Comparison of ENCODE assay signal across 8 mouse cellular contexts in genomic region chr9:50697706-50698041, GRCm38 (mm10). TPM values are rescaled to one million over a fixed set of nuclear protein-coding genes. Genes with fewer than 3 reads are reported as not detected.
DNase-seq lines count a peak whose midpoint lies in the region; ATAC-seq and TF ChIP-seq lines count a peak whose summit lies in the region.

No protein-coding gene starts in this region.

- 0 out of 2 replicates have a peak overlapping the region, but pooled peaks have one; percentile 33 for H3K27ac ChIP-seq in forebrain, embryonic 13.5 days
- no peak overlapping the region for H3K27ac ChIP-seq in heart, embryonic 16.5 days (ENCODE audit: low read length)
- no peak overlapping the region for H3K27ac ChIP-seq in liver, embryonic 11.5 days (ENCODE audit: low read depth, low read length)
- no peak overlapping the region for H3K27ac ChIP-seq in thymus, adult 2 months (ENCODE audit: control insufficient read depth, insufficient read depth, low read length)

- peak overlapping the region; percentile 58 for H3K9ac ChIP-seq in forebrain, embryonic 13.5 days
- H3K9ac ChIP-seq in heart, embryonic 16.5 days (ENCODE audit: low read length) = 0 out of 2 replicates have a peak overlapping the region, but pooled peaks have one; percentile 42
- H3K9ac ChIP-seq in liver, embryonic 11.5 days (ENCODE audit: low read depth, low read length) = no peak overlapping the region

- DNase-seq in c-Kit-positive CD71-positive TER-119-negative erythroid progenitor cells, embryonic 14.5 days (ENCODE audit: low read depth) = peak; percentile 22
- peak; percentile 84 for DNase-seq in kidney, postnatal 14 days
- DNase-seq in liver, embryonic 11.5 days (ENCODE audit: low spot score) = peak; percentile 38
- DNase-seq in naive thymus-derived CD4-positive, alpha-beta T cell, adult 2 months (ENCODE audit: low read depth) = peak; percentile 31
- peak; percentile 26 for DNase-seq in thymus, adult 2 months

- H3K4me1 ChIP-seq in forebrain, embryonic 13.5 days = peaks cover 35% of the 10 kb centered on the region
- peaks cover 18% of the 10 kb centered on the region for H3K4me1 ChIP-seq in heart, embryonic 16.5 days (ENCODE audit: control insufficient read depth, insufficient read depth, low read length)
- H3K4me1 ChIP-seq in liver, embryonic 11.5 days (replicated peaks; ENCODE audit: control insufficient read depth, insufficient read depth, low read length) = peaks cover 19% of the 10 kb centered on the region
- H3K4me1 ChIP-seq in thymus, adult 2 months (replicated peaks; ENCODE audit: control insufficient read depth, insufficient read depth, low read length) = peaks cover 9% of the 10 kb centered on the region

- under 1% methylated on average over 12 of the region's 12 CpGs for WGBS in forebrain, embryonic 13.5 days
- WGBS in heart, embryonic 16.5 days = under 1% methylated on average over 12 of the region's 12 CpGs
- WGBS in liver, embryonic 11.5 days = 5% methylated on average over 12 of the region's 12 CpGs
- WGBS in thymus, adult 2 months = 3% methylated on average over 12 of the region's 12 CpGs

- peak; percentile 69 for ATAC-seq in CD4-positive, CD25-positive, alpha-beta regulatory T cell, adult 4 months
- ATAC-seq in forebrain, embryonic 13.5 days = peak; percentile 88
- peak; percentile 61 for ATAC-seq in heart, embryonic 16.5 days (replicated peaks; ENCODE audit: extremely low read depth, insufficient read depth, low FRiP score)
- no peak for ATAC-seq in liver, embryonic 11.5 days (replicated peaks; ENCODE audit: low FRiP score)

- H3K4me3 ChIP-seq in forebrain, embryonic 13.5 days = peak overlapping the region; percentile 60
- H3K4me3 ChIP-seq in heart, embryonic 16.5 days (ENCODE audit: low read length) = peak overlapping the region; percentile 45
- peak overlapping the region; percentile 21; the same call in 1 of the 2 replicates for H3K4me3 ChIP-seq in liver, embryonic 11.5 days (ENCODE audit: low read depth, low read length)
- H3K4me3 ChIP-seq in thymus, adult 2 months (ENCODE audit: control insufficient read depth, insufficient read depth, low read length) = no peak overlapping the region

- no peak for TF ChIP-seq POLR2A in thymus, adult 2 months (IDR thresholded peaks at IDR 0.05; ENCODE audit: control insufficient read depth, extremely low read depth, insufficient read depth, low read length, poor library complexity)

- TF ChIP-seq CTCF in thymus, adult 2 months (IDR thresholded peaks at IDR 0.05; ENCODE audit: borderline replicate concordance, control insufficient read depth, extremely low read depth, insufficient read depth, low read length, poor library complexity) = no peak

- peaks cover 12% of the 10 kb centered on the region; the same call in 1 of the 2 replicates for H3K36me3 ChIP-seq in forebrain, embryonic 13.5 days (ENCODE audit: poor library complexity, severe bottlenecking)
- peaks cover 6% of the 10 kb centered on the region; the same call in 1 of the 2 replicates for H3K36me3 ChIP-seq in heart, embryonic 16.5 days (ENCODE audit: control insufficient read depth, insufficient read depth)
- no peaks in the 10 kb centered on the region; the same call in 1 of the 2 replicates for H3K36me3 ChIP-seq in liver, embryonic 11.5 days (ENCODE audit: control insufficient read depth, insufficient read depth, low read length)
- no peaks in the 10 kb centered on the region for H3K36me3 ChIP-seq in thymus, adult 2 months (ENCODE audit: control insufficient read depth, insufficient read depth, low read length)

- peaks cover 12% of the 10 kb centered on the region; the same call in 1 of the 2 replicates for H3K27me3 ChIP-seq in forebrain, embryonic 13.5 days
- no peaks in the 10 kb centered on the region; the same call in none of the 2 replicates for H3K27me3 ChIP-seq in heart, embryonic 16.5 days (ENCODE audit: control insufficient read depth, insufficient read depth, low read length)
- peaks cover 41% of the 10 kb centered on the region for H3K27me3 ChIP-seq in liver, embryonic 11.5 days (replicated peaks; ENCODE audit: control insufficient read depth, insufficient read depth, low read length)
- H3K27me3 ChIP-seq in thymus, adult 2 months (ENCODE audit: control insufficient read depth, insufficient read depth, low read length) = peaks cover 15% of the 10 kb centered on the region

- no peaks in the 10 kb centered on the region for H3K9me3 ChIP-seq in forebrain, embryonic 13.5 days (replicated peaks)
- no peaks in the 10 kb centered on the region for H3K9me3 ChIP-seq in heart, embryonic 16.5 days (replicated peaks; ENCODE audit: control insufficient read depth, low read length)
- H3K9me3 ChIP-seq in liver, embryonic 11.5 days (ENCODE audit: control insufficient read depth, low read length) = no peaks in the 10 kb centered on the region

- H3K4me2 ChIP-seq in forebrain, embryonic 13.5 days = peak overlapping the region; percentile 98
- H3K4me2 ChIP-seq in heart, embryonic 16.5 days (ENCODE audit: low read depth, low read length) = peak overlapping the region; percentile 100
- H3K4me2 ChIP-seq in liver, embryonic 11.5 days = peak overlapping the region; percentile 97

RNA-seq across cellular contexts. Expression of gene Dlat, which starts 38.1 kb away (rescaled TPM):
- 10 to 100 TPM; 13.4 to 13.6 TPM for polyA plus RNA-seq in CD4-positive, CD25-positive, alpha-beta regulatory T cell, adult 4 months (2017; shearing (Covaris generic))
- polyA plus RNA-seq in forebrain, embryonic 13.5 days (2015; fragmentation: Nextera tagmentation; extraction: Ambion mirVana) = 40.6 and 40.8 TPM in 2 replicates
- polyA plus RNA-seq in heart, embryonic 16.5 days (2015; fragmentation: Nextera tagmentation; extraction: Ambion mirVana) = 147 and 156 TPM in 2 replicates
- 77.3 and 83.7 TPM in 2 replicates for polyA plus RNA-seq in liver, embryonic 11.5 days (2014; fragmentation: Nextera tagmentation; extraction: Ambion mirVana)
- 23.8 and 24.5 TPM in 2 replicates for polyA plus RNA-seq in thymus, adult 2 months (2012; rRNA removed)

RNA-seq across cellular contexts. Expression of gene Dixdc1, which starts 41.6 kb away (rescaled TPM):
- polyA plus RNA-seq in CD4-positive, CD25-positive, alpha-beta regulatory T cell, adult 4 months (2017; shearing (Covaris generic)) = under 1 TPM in 1 of 2 experiments, not detected in 1; 0.19 TPM
- 20.2 and 21.4 TPM in 2 replicates for polyA plus RNA-seq in forebrain, embryonic 13.5 days (2015; fragmentation: Nextera tagmentation; extraction: Ambion mirVana)
- polyA plus RNA-seq in heart, embryonic 16.5 days (2015; fragmentation: Nextera tagmentation; extraction: Ambion mirVana) = 8.6 and 10.3 TPM in 2 replicates
- polyA plus RNA-seq in liver, embryonic 11.5 days (2014; fragmentation: Nextera tagmentation; extraction: Ambion mirVana) = 2.3 and 3.5 TPM in 2 replicates
- 0.37 and 0.77 TPM in 2 replicates for polyA plus RNA-seq in thymus, adult 2 months (2012; rRNA removed)

RNA-seq across cellular contexts. Expression of gene 2310030G06Rik, which starts 48.7 kb away (rescaled TPM):
- polyA plus RNA-seq in CD4-positive, CD25-positive, alpha-beta regulatory T cell, adult 4 months (2017; shearing (Covaris generic)) = not detected
- polyA plus RNA-seq in forebrain, embryonic 13.5 days (2015; fragmentation: Nextera tagmentation; extraction: Ambion mirVana) = 1.0 and 1.2 TPM in 2 replicates
- polyA plus RNA-seq in heart, embryonic 16.5 days (2015; fragmentation: Nextera tagmentation; extraction: Ambion mirVana) = 7.9 and 9.8 TPM in 2 replicates
- polyA plus RNA-seq in liver, embryonic 11.5 days (2014; fragmentation: Nextera tagmentation; extraction: Ambion mirVana) = 2.6 and 4.5 TPM in 2 replicates
- 1.6 and 3.6 TPM in 2 replicates for polyA plus RNA-seq in thymus, adult 2 months (2012; rRNA removed)

RNA-seq across cellular contexts. Expression of gene Cryab, which starts 53.5 kb away (rescaled TPM):
- not detected for polyA plus RNA-seq in CD4-positive, CD25-positive, alpha-beta regulatory T cell, adult 4 months (2017; shearing (Covaris generic))
- polyA plus RNA-seq in forebrain, embryonic 13.5 days (2015; fragmentation: Nextera tagmentation; extraction: Ambion mirVana) = 4.7 and 6.5 TPM in 2 replicates
- polyA plus RNA-seq in heart, embryonic 16.5 days (2015; fragmentation: Nextera tagmentation; extraction: Ambion mirVana) = 1,241 and 1,315 TPM in 2 replicates
- 8.0 and 13.7 TPM in 2 replicates for polyA plus RNA-seq in liver, embryonic 11.5 days (2014; fragmentation: Nextera tagmentation; extraction: Ambion mirVana)
- 29.7 and 146 TPM in 2 replicates for polyA plus RNA-seq in thymus, adult 2 months (2012; rRNA removed)

RNA-seq across cellular contexts. Expression of gene Hspb2, which starts 54.5 kb away (rescaled TPM):
- not detected for polyA plus RNA-seq in CD4-positive, CD25-positive, alpha-beta regulatory T cell, adult 4 months (2017; shearing (Covaris generic))
- not detected in 2 replicates for polyA plus RNA-seq in forebrain, embryonic 13.5 days (2015; fragmentation: Nextera tagmentation; extraction: Ambion mirVana)
- 242 and 286 TPM in 2 replicates for polyA plus RNA-seq in heart, embryonic 16.5 days (2015; fragmentation: Nextera tagmentation; extraction: Ambion mirVana)
- 1.3 and 2.3 TPM in 2 replicates for polyA plus RNA-seq in liver, embryonic 11.5 days (2014; fragmentation: Nextera tagmentation; extraction: Ambion mirVana)
- 3.8 and 16.7 TPM in 2 replicates for polyA plus RNA-seq in thymus, adult 2 months (2012; rRNA removed)

Comparison
In these comparisons a context has a peak if more than half of its experiments do, and no peak if none do; other contexts are left out.
1. DNase-seq: peak in every context shown above with its lines; median percentile 84 in kidney, postnatal 14 days; 38 in liver, embryonic 11.5 days; 31 in naive thymus-derived CD4-positive, alpha-beta T cell, adult 2 months; 26 in thymus, adult 2 months; 22 in c-Kit-positive CD71-positive TER-119-negative erythroid progenitor cells, embryonic 14.5 days.